ENCODE assay signal across 15 mouse cellular contexts in the genomic region with DNA sequence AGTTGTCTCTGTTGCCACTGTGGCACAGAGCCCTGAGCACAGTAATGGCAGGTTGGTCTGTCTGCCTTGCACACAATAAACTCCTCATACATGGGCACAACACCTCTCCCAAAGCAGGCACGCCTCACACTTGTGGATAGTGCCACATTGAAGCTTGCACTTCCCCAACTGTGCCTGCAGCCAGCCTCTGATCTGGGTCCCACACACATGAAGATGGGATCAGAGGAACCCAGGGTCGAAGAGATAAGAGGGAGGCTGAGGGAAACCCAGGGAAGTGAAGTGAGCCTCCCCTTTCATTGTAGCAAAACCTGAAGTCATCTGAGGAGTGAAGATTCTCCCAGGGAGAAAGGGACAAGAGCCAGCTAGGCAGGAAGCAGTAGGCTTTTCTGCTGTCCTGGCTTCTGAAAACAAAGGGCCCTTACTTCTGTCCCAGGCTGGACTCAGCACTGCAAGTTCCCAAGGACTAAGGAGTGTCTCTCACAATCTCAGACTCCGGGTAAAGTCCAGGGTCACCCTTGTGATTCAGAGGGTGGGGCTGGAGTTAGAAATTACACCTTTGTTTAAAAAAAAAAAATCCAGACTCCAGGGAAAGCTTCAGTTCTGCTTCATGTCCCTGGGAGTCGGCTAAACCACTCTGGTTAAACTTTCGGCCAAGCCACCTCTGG. TPM values are rescaled to one million over a fixed set of nuclear protein-coding genes. Genes with fewer than 3 reads are reported as not detected.
DNase-seq lines count a peak whose midpoint lies in the region; ATAC-seq lines count a peak whose summit lies in the region.
"Had no signal": no experiment of that assay in that cellular context is flagged by ENCODE, and none has a peak within 500 bp of the region (broad histone marks: within the 10 kb centered on the region; RNA-seq: fewer than 3 reads in every experiment).

No protein-coding gene starts in this region.

- no peaks in the 10 kb centered on the region for H3K27me3 ChIP-seq in stomach, embryonic 16.5 days (ENCODE audit: control insufficient read depth, insufficient read depth, low read length)
- H3K27me3 ChIP-seq in neural tube, embryonic 15.5 days (replicated peaks): no peaks in the 10 kb centered on the region
- H3K27me3 ChIP-seq: heart, embryonic 13.5 days had no signal

- 52% methylated on average over 5 of the region's 5 CpGs for WGBS in stomach, embryonic 16.5 days
- WGBS in neural tube, embryonic 15.5 days: 79% methylated on average over 5 of the region's 5 CpGs

- 0 out of 2 replicates have a peak overlapping the region, but pooled peaks have one; percentile 31 for H3K9ac ChIP-seq in stomach, embryonic 16.5 days (ENCODE audit: low read length)
- no peak overlapping the region for H3K9ac ChIP-seq in neural tube, embryonic 15.5 days (replicated peaks)
- H3K9ac ChIP-seq: heart, embryonic 13.5 days; lung, embryonic 14.5 days had no signal

- H3K9me3 ChIP-seq in stomach, embryonic 16.5 days (replicated peaks; ENCODE audit: control insufficient read depth, low read length): no peaks in the 10 kb centered on the region
- H3K9me3 ChIP-seq in neural tube, embryonic 15.5 days (replicated peaks): no peaks in the 10 kb centered on the region
- H3K9me3 ChIP-seq: heart, embryonic 13.5 days had no signal

- peak; percentile 61 for DNase-seq in kidney, adult 18-20 months
- DNase-seq in kidney, postnatal 4 days: no peak
- DNase-seq in kidney, postnatal 10 days: peak; percentile 52
- no peak for DNase-seq in urinary bladder, adult 2 months (ENCODE audit: low spot score)
- DNase-seq: lung, embryonic 14.5 days; spleen, adult 18-20 months; thymus, postnatal 14 days had no signal

- H3K4me3 ChIP-seq in stomach, embryonic 16.5 days (replicated peaks; ENCODE audit: low read length): no peak overlapping the region
- H3K4me3 ChIP-seq in neural tube, embryonic 15.5 days (replicated peaks): no peak overlapping the region
- H3K4me3 ChIP-seq: erythroblast, embryonic 14.5 days; heart, embryonic 13.5 days had no signal

- no peaks in the 10 kb centered on the region for H3K36me3 ChIP-seq in stomach, embryonic 16.5 days (ENCODE audit: control insufficient read depth, insufficient read depth, low read length)
- no peaks in the 10 kb centered on the region for H3K36me3 ChIP-seq in neural tube, embryonic 15.5 days
- H3K36me3 ChIP-seq: heart, embryonic 13.5 days had no signal

- H3K27ac ChIP-seq in stomach, embryonic 16.5 days (ENCODE audit: low read length): peak overlapping the region; percentile 95
- no peak overlapping the region for H3K27ac ChIP-seq in neural tube, embryonic 15.5 days (replicated peaks)
- H3K27ac ChIP-seq: heart, embryonic 13.5 days had no signal

- no peak overlapping the region for H3K4me2 ChIP-seq in stomach, embryonic 16.5 days (ENCODE audit: low read depth, low read length)
- H3K4me2 ChIP-seq in neural tube, embryonic 15.5 days: no peak overlapping the region
- H3K4me2 ChIP-seq: heart, embryonic 13.5 days; lung, embryonic 14.5 days had no signal

- 0 out of 2 replicates have a peak, but pooled peaks have one; percentile 8 for ATAC-seq in granulocyte monocyte progenitor cell, adult 5-6 weeks (replicated peaks; ENCODE audit: poor library complexity, severe bottlenecking)
- ATAC-seq in stomach, embryonic 16.5 days (ENCODE audit: insufficient read depth, low FRiP score): peak; percentile 72
- no peak for ATAC-seq in monocyte, adult 5-6 weeks (replicated peaks; ENCODE audit: insufficient number of reproducible peaks, low FRiP score, low TSS enrichment, poor library complexity, severe bottlenecking)
- no peak for ATAC-seq in neural tube, embryonic 15.5 days (ENCODE audit: low FRiP score)
- ATAC-seq: CD4-positive, CD25-positive, alpha-beta regulatory T cell, adult 4 months; hindbrain, embryonic 16.5 days had no signal

- peaks cover 51% of the 10 kb centered on the region for H3K4me1 ChIP-seq in stomach, embryonic 16.5 days (ENCODE audit: control insufficient read depth, insufficient read depth, low read length)
- H3K4me1 ChIP-seq in neural tube, embryonic 15.5 days: peaks cover 17% of the 10 kb centered on the region

RNA-seq across cellular contexts. Expression of a gene that starts 12.8 kb away (rescaled TPM):
- total RNA-seq in granulocyte monocyte progenitor cell, adult 5-6 weeks (2014; fragmentation: Nextera tagmentation): 34.6 and 38.5 TPM in 2 replicates
- 40.6 and 43.5 TPM in 2 replicates for total RNA-seq in granulocyte monocyte progenitor cell, adult 5-6 weeks (2017)
- 28.8 and 32.8 TPM in 2 replicates for polyA plus RNA-seq in stomach, embryonic 16.5 days (2015; fragmentation: Nextera tagmentation; extraction: Ambion mirVana)
- polyA plus RNA-seq in urinary bladder, adult 2 months (2012; rRNA removed): 26.0 and 28.9 TPM in 2 replicates
- 71.1 to 88.8 TPM (median 81.3 TPM) in 3 replicates for total RNA-seq in monocyte, adult 5-6 weeks (2017)
- polyA plus RNA-seq in neural tube, embryonic 15.5 days (2015; fragmentation: Nextera tagmentation; extraction: Ambion mirVana): 16.8 and 20.2 TPM in 2 replicates

RNA-seq across cellular contexts. Expression of a gene that starts 51.9 kb away (rescaled TPM):
- total RNA-seq in granulocyte monocyte progenitor cell, adult 5-6 weeks (2014; fragmentation: Nextera tagmentation): not detected in 2 replicates
- total RNA-seq in granulocyte monocyte progenitor cell, adult 5-6 weeks (2017): not detected in 2 replicates
- 2.1 and 2.3 TPM in 2 replicates for polyA plus RNA-seq in stomach, embryonic 16.5 days (2015; fragmentation: Nextera tagmentation; extraction: Ambion mirVana)
- 1.8 and 1.9 TPM in 2 replicates for polyA plus RNA-seq in urinary bladder, adult 2 months (2012; rRNA removed)
- 0.19 to 0.78 TPM in 2 of 3 replicates, not detected in the other for total RNA-seq in monocyte, adult 5-6 weeks (2017)
- 12.3 and 12.6 TPM in 2 replicates for polyA plus RNA-seq in neural tube, embryonic 15.5 days (2015; fragmentation: Nextera tagmentation; extraction: Ambion mirVana)
- polyA plus RNA-seq: erythroblast, embryonic 14.5 days had no signal

Comparison
In these comparisons a context has a peak if more than half of its experiments do, and no peak if none do; other contexts are left out.
1. DNase-seq: peak in kidney, adult 18-20 months (single experiment) and kidney, postnatal 10 days (single experiment); none in kidney, postnatal 4 days (0 of 2) and urinary bladder, adult 2 months (single experiment).
2. ATAC-seq: peak in granulocyte monocyte progenitor cell, adult 5-6 weeks (single experiment) and stomach, embryonic 16.5 days (single experiment); none in monocyte, adult 5-6 weeks (single experiment) and neural tube, embryonic 15.5 days (single experiment).